Mouse (Mus musculus) neural tube, embryonic 14.5 days (tissue): ENCODE data around the gene Tsc22d1. TPM values are rescaled to one million over a fixed set of nuclear protein-coding genes. Genes with fewer than 3 reads are reported as not detected.
A peak's percentile ranks its signal among the peaks of the same experiment; 100 is the strongest.

Experiments used
- ATAC-seq: fragments of 200-750 bp; cut with Nextera tagmentation; 2 replicates; pipeline ENCODE4 v1.8.0; 2017; ENCODE audit warnings: low read depth, mild to moderate bottlenecking, moderate TSS enrichment, moderate library complexity
- H3K27ac ChIP-seq: fragments of 300-500 bp; sonication (generic); 2 replicates; pipeline ENCODE4 v1.5.1; 2014; ENCODE audit warnings: low read depth, mild to moderate bottlenecking, control low read depth, low read length, moderate library complexity, mixed read lengths
- H3K27me3 ChIP-seq: fragments of 300-500 bp; sonication (generic); 2 replicates; pipeline ENCODE4 v1.6.1; 2014; ENCODE audit warnings: low read length; ENCODE audit not compliant: control insufficient read depth, insufficient read depth
- H3K36me3 ChIP-seq: fragments of 300-500 bp; sonication (generic); 2 replicates; pipeline ENCODE4 v1.6.1; 2014; ENCODE audit warnings: low read length, mixed read lengths; ENCODE audit not compliant: control insufficient read depth, insufficient read depth
- H3K4me1 ChIP-seq: fragments of 300-500 bp; sonication (generic); 2 replicates; pipeline ENCODE4 v1.6.1; 2014; ENCODE audit warnings: low read length; ENCODE audit not compliant: control insufficient read depth, insufficient read depth
- H3K4me2 ChIP-seq: fragments of 300-500 bp; sonication (generic); 2 replicates; pipeline ENCODE4 v1.6.1; 2014; ENCODE audit warnings: mild to moderate bottlenecking, low read depth, low read length, control low read depth
- H3K4me3 ChIP-seq: fragments of 300-500 bp; sonication (generic); 2 replicates; pipeline ENCODE4 v1.5.1; 2014; ENCODE audit warnings: low read depth, low read length, control low read depth, mixed read lengths
- H3K9ac ChIP-seq: fragments of 300-500 bp; sonication (generic); replicated peaks from 2 replicates; pipeline ENCODE4 v1.6.1; 2014; ENCODE audit warnings: low read depth, mild to moderate bottlenecking, control low read depth, low read length, mixed read lengths
- H3K9me3 ChIP-seq: fragments of 300-500 bp; sonication (generic); 2 replicates; pipeline ENCODE4 v1.6.1; 2016; ENCODE audit warnings: low read length; ENCODE audit not compliant: control insufficient read depth
- WGBS: fragments of 180-500 bp; shearing (Covaris S2); extraction: QIAGEN DNeasy Blood & Tissue Kit; methylation state at CpG from one replicate; pipeline ENCODE4 v1.1.7; 2014; 5-methylcytosine and 5-hydroxymethylcytosine counted together
- polyA plus RNA-seq: library from polyadenylated mRNA; unstranded; fragments of >200 nt; fragmentation: Nextera tagmentation; extraction: Ambion mirVana; gene quantifications from 2 replicates; pipeline ENCODE4 v1.2.1, GENCODE M21; 2014

Gene Tsc22d1
- polyA plus RNA-seq, result 885 and 965 TPM in 2 replicates

- Histone ChIP-seq H3K36me3 (peaks cover 11% of the 10 kb centered on the region), H3K4me2 (peak within 1 kb of the TSS; percentile 94), H3K4me3 (peak within 1 kb of the TSS; percentile 95), H3K9me3 (no peaks in the 10 kb centered on the region), H3K9ac (peak within 1 kb of the TSS; percentile 98), H3K27me3 (no peaks in the 10 kb centered on the region; the same call in 1 of the 2 replicates), H3K27ac (peak within 1 kb of the TSS; percentile 100), H3K4me1 (peaks cover 37% of the 10 kb centered on the region)
- under 1% methylated on average over 54 of the region's 128 CpGs for WGBS
- ATAC-seq, result peak; percentile 51
These were observed at the start of gene Tsc22d1 for GRCm38 (mm10) chr14:76414862-76415780. Gene Tsc22d1 (plus strand): TSS chr14:76414961.

DNA sequence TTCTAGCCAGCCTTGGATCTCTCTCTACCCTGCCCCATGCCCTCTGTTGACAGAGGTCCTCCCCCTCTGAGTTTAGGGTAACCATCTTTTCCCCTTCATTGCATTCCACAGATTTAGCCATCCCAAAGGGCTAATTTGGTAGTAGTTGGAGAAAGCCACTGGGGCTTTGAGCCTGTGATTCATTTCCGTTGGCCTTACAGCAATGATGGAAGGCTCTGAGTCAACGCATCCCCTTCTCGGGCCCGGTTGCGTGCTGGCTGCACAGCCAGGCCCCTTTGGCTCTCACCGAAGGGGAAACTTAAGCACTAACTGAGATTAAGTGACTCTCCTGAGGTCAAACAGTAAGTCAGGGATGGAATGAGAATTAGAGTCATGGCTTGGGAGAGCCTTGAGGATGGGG is 41.1 kb upstream of the Tsc22d1 start:
- H3K36me3 ChIP-seq, result no peaks in the 10 kb centered on the region
- no peak overlapping the region for H3K27ac ChIP-seq
- H3K4me2 ChIP-seq, result no peak overlapping the region
- no peaks in the 10 kb centered on the region for H3K4me1 ChIP-seq
- ATAC-seq, result no peak
- H3K9me3 ChIP-seq, result no peaks in the 10 kb centered on the region
- 82% methylated on average over 6 of the region's 6 CpGs for WGBS
- no peak overlapping the region for H3K9ac ChIP-seq
- H3K4me3 ChIP-seq, result no peak overlapping the region
- no peaks in the 10 kb centered on the region for H3K27me3 ChIP-seq

DNA sequence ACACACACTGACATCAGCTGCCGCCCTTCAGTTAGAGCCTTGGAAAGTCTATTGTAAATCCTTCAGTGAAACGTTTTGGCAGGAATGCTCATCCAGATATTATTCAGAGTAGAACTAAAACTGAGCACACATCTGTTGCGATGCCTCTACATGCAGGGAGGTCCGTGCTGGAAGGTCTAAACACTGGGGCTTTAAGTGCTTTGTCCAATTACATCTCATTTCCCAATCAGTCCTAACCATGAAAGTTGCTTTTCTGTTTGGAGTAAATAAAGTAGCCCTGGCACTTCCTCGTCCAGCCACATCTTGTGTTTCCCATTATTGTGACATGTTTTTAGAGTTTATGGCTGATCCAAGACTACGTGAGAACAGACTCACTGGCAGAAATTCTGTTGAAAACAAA is 40.2 kb upstream of the Tsc22d1 start:
- no peaks in the 10 kb centered on the region for H3K9me3 ChIP-seq
- H3K27me3 ChIP-seq, result no peaks in the 10 kb centered on the region
- H3K27ac ChIP-seq, result no peak overlapping the region
- no peak overlapping the region for H3K9ac ChIP-seq
- no peak for ATAC-seq
- H3K4me1 ChIP-seq, result no peaks in the 10 kb centered on the region
- H3K36me3 ChIP-seq, result no peaks in the 10 kb centered on the region
- 81% methylated on average over 6 of the region's 6 CpGs for WGBS
- H3K4me2 ChIP-seq, result no peak overlapping the region
- no peak overlapping the region for H3K4me3 ChIP-seq

- no peaks in the 10 kb centered on the region for H3K9me3 ChIP-seq
- H3K27ac ChIP-seq, result no peak overlapping the region
- H3K27me3 ChIP-seq, result no peaks in the 10 kb centered on the region
- no peak overlapping the region for H3K4me2 ChIP-seq
- no peak for ATAC-seq
- H3K9ac ChIP-seq, result no peak overlapping the region
- H3K4me1 ChIP-seq, result no peaks in the 10 kb centered on the region
- H3K4me3 ChIP-seq, result no peak overlapping the region
- 83% methylated on average over 5 of the region's 5 CpGs for WGBS
- no peaks in the 10 kb centered on the region for H3K36me3 ChIP-seq
These were observed 38.2 kb upstream of the Tsc22d1 start for GRCm38 (mm10) chr14:76376561-76376960.

- no peak for ATAC-seq
- WGBS, result 90% methylated on average over 3 of the region's 3 CpGs
These were observed 35.4 kb upstream of the Tsc22d1 start for GRCm38 (mm10) chr14:76379411-76379810.

GRCm38 (mm10) chr14:76388025-76388424 is 26.7 kb upstream of the Tsc22d1 start:
- Histone ChIP-seq H3K27me3 (no peaks in the 10 kb centered on the region), H3K9ac (no peak overlapping the region), H3K4me2 (no peak overlapping the region), H3K9me3 (no peaks in the 10 kb centered on the region), H3K27ac (no peak overlapping the region), H3K4me3 (no peak overlapping the region), H3K36me3 (no peaks in the 10 kb centered on the region), H3K4me1 (no peaks in the 10 kb centered on the region)
- ATAC-seq, result no peak
- WGBS, result 81% methylated on average over 7 of the region's 7 CpGs

More at GRCm38 (mm10) chr14:76379411-76379810, 35.4 kb upstream of the Tsc22d1 start:
- no peak overlapping the region for H3K4me2 ChIP-seq
- no peaks in the 10 kb centered on the region for H3K9me3 ChIP-seq
- no peak overlapping the region for H3K4me3 ChIP-seq
- no peak overlapping the region for H3K27ac ChIP-seq
- no peaks in the 10 kb centered on the region for H3K27me3 ChIP-seq
- no peaks in the 10 kb centered on the region for H3K4me1 ChIP-seq
- H3K36me3 ChIP-seq, result no peaks in the 10 kb centered on the region
- H3K9ac ChIP-seq, result no peak overlapping the region

DNA sequence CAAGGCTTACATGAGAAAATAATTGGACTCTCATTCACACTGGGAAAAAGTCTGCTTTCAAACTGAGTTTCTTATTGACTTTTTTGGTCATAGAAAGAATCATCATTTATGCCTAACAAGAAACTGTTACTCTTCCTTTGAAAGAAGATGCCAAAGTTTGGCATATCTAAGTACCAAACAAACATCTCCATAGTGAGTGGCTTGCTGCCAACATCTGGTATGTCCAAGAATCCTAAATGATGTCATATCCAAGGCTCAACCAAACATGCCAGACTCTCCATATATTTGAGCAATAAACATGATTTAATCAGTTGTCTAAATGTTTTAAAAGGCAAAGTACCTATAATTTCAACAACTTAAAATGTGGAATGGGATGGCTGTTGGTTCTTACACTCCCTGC is 16.5 kb upstream of the Tsc22d1 start:
- Histone ChIP-seq H3K9ac (no peak overlapping the region), H3K27me3 (no peaks in the 10 kb centered on the region), H3K4me1 (no peaks in the 10 kb centered on the region), H3K27ac (no peak overlapping the region), H3K36me3 (no peaks in the 10 kb centered on the region), H3K9me3 (no peaks in the 10 kb centered on the region), H3K4me2 (no peak overlapping the region), H3K4me3 (no peak overlapping the region)
- no peak for ATAC-seq

DNA sequence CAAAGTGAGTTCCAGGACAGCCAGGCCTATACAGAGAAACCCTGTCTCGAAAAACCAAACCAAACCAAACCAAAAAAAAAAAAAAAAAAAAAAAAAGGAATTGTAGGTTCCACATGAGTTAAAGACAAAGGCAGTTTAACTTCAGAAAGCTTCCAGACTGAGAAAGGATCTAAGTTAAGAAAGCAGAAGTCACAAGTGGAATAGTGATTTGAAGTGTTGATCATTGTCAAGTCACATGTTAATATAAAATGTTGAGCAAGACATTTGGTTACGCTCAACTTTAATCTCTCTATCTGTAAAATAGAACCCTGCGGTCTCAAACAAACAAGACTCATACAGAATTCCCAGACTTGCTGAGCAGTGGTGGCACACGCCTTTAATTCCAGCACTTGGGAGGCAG is 12.2 kb upstream of the Tsc22d1 start:
- H3K4me2 ChIP-seq, result no peak overlapping the region
- no peaks in the 10 kb centered on the region for H3K36me3 ChIP-seq
- no peaks in the 10 kb centered on the region for H3K4me1 ChIP-seq
- H3K9ac ChIP-seq, result no peak overlapping the region
- H3K4me3 ChIP-seq, result no peak overlapping the region
- ATAC-seq, result no peak
- no peak overlapping the region for H3K27ac ChIP-seq
- 94% methylated on average over 4 of the region's 4 CpGs for WGBS
- H3K27me3 ChIP-seq, result no peaks in the 10 kb centered on the region
- no peaks in the 10 kb centered on the region for H3K9me3 ChIP-seq

GRCm38 (mm10) chr14:76409111-76409510 is 5.7 kb upstream of the Tsc22d1 start:
- ATAC-seq, result no peak
- Histone ChIP-seq H3K4me2 (no peak overlapping the region), H3K36me3 (no peaks in the 10 kb centered on the region), H3K4me1 (peaks cover 5% of the 10 kb centered on the region; the same call in 1 of the 2 replicates), H3K4me3 (no peak overlapping the region), H3K9me3 (no peaks in the 10 kb centered on the region), H3K27me3 (no peaks in the 10 kb centered on the region), H3K27ac (no peak overlapping the region), H3K9ac (no peak overlapping the region)
- 73% methylated on average over 8 of the region's 8 CpGs for WGBS
